Mouse (Mus musculus): Measurements from ENCODE around the gene Ms4a6d. TPM values are rescaled to one million over a fixed set of nuclear protein-coding genes. Genes with fewer than 3 reads are reported as not detected.
"Not testable (repeated sequence)": the region's sequence is repeated elsewhere in the genome, so short reads cannot be mapped to it uniquely, and the experiment has no call there.

Gene Ms4a6d
- polyA plus RNA-seq, 1 experiment from 2014 or later = 3.7 TPM

DNA sequence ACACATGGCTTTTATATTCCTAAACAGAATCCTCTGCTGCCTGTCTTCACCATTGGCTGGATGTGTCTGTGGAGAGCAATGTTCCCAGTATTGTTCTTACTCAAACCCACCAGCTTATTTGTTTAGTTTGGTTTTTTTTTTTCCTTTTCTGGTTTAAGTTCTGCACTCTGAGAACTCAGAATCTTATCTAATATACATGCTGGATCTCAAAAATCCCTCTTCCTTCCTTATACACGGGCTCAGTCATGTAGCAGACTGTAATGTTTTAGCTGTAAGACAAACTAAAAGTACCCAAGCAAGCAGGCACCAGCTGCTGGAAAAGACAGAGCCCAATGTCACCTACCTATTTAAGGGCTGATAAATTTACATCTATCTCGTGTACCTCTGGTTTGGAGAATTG, 10.2 kb upstream of the Ms4a6d start:
- WGBS = 48% methylated on average over 2 of the region's 2 CpGs
- H3K27me3 ChIP-seq = no peaks in the 10 kb centered on the region
- H3K36me3 ChIP-seq = no peaks in the 10 kb centered on the region
- H3K9ac ChIP-seq = no peak overlapping the region
- no peak overlapping the region for H3K4me2 ChIP-seq
- H3K4me3 ChIP-seq = no peak overlapping the region
- ATAC-seq (replicated peaks; ENCODE audit: insufficient number of reproducible peaks, insufficient read depth, low FRiP score, low read depth) = no peak
- no peaks in the 10 kb centered on the region for H3K4me1 ChIP-seq (replicated peaks)
- no peak overlapping the region for H3K27ac ChIP-seq
- no peaks in the 10 kb centered on the region for H3K9me3 ChIP-seq (replicated peaks)

DNA sequence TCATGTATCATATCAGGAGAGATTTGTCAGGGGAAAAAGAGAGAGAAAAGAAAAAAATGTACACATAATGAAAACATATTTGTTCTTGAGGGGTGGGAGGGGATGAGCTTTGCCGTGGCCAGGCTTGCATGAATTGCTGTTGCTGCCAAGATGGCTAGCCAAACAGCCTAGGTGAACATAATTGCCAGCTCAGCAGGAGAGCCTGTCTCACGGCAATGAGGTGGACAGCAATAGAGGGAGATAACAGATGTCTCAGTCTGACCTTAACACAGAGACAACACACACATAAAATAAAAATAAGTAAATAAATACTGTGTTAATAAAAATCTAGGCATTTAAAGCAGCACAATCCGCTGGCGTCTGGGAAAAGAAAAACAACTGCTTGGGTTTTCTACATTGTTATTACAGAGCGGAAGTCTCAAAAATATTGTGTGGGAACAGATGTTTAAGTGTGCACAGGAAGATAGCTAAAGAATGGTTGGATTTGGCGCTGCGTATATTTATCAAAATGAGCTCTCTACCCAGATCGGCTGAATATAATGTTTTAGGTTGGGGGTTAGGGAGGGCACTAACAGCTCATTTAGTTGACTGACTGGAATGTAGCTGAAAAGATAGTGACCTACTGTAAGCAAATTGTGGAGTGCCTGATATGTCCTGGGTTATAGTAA, 9.3 kb upstream of the Ms4a6d start:
- WGBS = 53% methylated on average over 8 of the region's 8 CpGs
- H3K4me1 ChIP-seq (replicated peaks) = no peaks in the 10 kb centered on the region
- no peak for ATAC-seq (replicated peaks; ENCODE audit: insufficient number of reproducible peaks, insufficient read depth, low FRiP score, low read depth)
- H3K4me3 ChIP-seq = no peak overlapping the region
- no peak overlapping the region for H3K9ac ChIP-seq
- no peak overlapping the region for H3K4me2 ChIP-seq
- no peak overlapping the region for H3K27ac ChIP-seq
- no peaks in the 10 kb centered on the region for H3K36me3 ChIP-seq
- no peaks in the 10 kb centered on the region for H3K9me3 ChIP-seq (replicated peaks)
- no peaks in the 10 kb centered on the region for H3K27me3 ChIP-seq

DNA sequence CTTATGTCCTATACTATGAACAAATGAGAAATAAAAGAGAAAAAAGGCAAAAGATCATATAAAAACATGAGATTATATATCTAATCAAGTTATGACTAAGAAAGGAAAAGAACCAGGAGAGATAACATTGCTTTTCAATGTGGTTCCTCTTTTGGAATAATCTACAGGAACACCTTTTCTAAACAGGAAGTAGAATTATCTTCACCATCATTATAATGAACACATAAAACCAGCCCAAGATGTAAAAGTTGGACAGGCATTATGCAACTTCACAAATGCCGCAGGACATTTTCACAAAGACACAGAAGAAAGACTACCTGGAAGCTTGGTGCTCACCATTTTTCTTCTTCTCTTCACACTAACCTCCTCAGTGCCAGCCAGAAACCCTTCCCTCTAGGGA, 8.4 kb upstream of the Ms4a6d start:
- WGBS = 73% methylated on average over 1 of the region's 1 CpGs

DNA sequence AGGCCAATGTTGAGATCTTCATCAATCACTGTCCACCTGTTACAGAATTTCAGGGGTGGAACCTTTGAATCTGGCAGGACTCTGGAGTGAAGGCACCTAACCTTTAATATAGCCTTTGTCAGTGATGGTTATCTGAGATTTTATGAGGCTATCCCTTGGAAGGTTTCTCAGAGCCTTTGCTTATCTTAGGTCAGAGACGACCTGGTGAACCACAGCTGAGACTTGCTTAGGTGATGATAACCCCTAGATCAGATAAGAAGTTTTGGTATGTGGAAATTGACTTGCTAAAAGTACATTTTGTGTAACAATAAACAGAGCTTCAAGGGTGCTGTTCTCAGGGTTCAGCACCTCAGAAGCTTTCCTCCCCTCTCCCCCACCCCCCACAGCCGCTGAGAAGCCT, 7.6 kb upstream of the Ms4a6d start:
- Histone ChIP-seq H3K27me3 (no peaks in the 10 kb centered on the region), H3K4me2 (no peak overlapping the region), H3K27ac (no peak overlapping the region), H3K36me3 (no peaks in the 10 kb centered on the region), H3K9me3 (replicated peaks) (no peaks in the 10 kb centered on the region), H3K4me3 (no peak overlapping the region), H3K9ac (no peak overlapping the region), H3K4me1 (replicated peaks) (no peaks in the 10 kb centered on the region)
- WGBS = 22% methylated on average over 2 of the region's 2 CpGs
- ATAC-seq (replicated peaks; ENCODE audit: insufficient number of reproducible peaks, insufficient read depth, low FRiP score, low read depth) = no peak

More for the DNA sequence above, 8.4 kb upstream of the Ms4a6d start:
- no peak for ATAC-seq (replicated peaks; ENCODE audit: insufficient number of reproducible peaks, insufficient read depth, low FRiP score, low read depth)
- Histone ChIP-seq H3K9ac (no peak overlapping the region), H3K4me2 (no peak overlapping the region), H3K36me3 (no peaks in the 10 kb centered on the region), H3K9me3 (replicated peaks) (no peaks in the 10 kb centered on the region), H3K27ac (no peak overlapping the region), H3K4me1 (replicated peaks) (no peaks in the 10 kb centered on the region), H3K27me3 (no peaks in the 10 kb centered on the region), H3K4me3 (no peak overlapping the region)

DNA sequence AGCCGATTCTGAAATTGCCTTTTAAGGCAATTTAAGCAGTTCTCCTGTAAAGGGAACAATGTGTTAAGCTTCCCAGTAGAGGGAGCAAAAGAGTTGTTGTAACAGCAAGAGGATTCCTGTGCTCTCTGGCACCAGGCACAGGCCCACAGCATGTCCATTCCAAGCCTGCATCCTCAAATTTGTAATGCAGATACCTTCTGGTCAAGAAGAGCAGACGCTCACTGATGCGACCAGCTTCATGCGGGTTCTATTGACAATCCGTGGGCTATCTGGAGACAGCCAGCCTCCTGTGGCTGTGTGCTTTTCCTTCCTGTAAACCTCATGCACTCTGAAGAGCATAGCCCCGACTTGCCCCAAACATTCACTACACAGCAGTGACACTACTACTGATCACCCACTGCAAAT, 6.9 kb upstream of the Ms4a6d start:
- Histone ChIP-seq H3K4me2 (no peak overlapping the region), H3K27ac (no peak overlapping the region), H3K9me3 (replicated peaks) (no peaks in the 10 kb centered on the region), H3K4me3 (no peak overlapping the region), H3K9ac (no peak overlapping the region), H3K36me3 (no peaks in the 10 kb centered on the region), H3K4me1 (replicated peaks) (no peaks in the 10 kb centered on the region), H3K27me3 (no peaks in the 10 kb centered on the region)
- no peak; the same call in 1 of the 2 replicates for ATAC-seq (replicated peaks; ENCODE audit: insufficient number of reproducible peaks, insufficient read depth, low FRiP score, low read depth)
- 18% methylated on average over 6 of the region's 6 CpGs for WGBS

DNA sequence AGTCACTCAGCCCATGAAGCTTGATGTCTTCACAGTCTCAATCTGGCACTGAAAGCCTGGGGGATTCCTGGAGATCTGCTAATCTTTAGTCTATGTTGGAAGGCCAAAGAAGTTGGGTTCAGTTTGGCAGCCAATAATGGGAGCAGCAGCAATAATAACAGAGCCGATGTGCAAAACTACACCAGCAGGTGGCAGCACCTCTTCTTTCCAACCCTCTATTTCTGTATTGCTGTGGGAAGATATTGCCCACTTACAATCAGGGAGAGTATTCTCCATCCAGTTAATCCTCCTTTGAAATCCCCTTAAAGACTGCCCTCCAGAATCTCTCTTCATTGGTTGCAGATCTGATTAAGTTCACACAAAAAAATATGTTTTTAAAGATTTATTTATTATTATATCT, 3.5 kb upstream of the Ms4a6d start:
- no peaks in the 10 kb centered on the region for H3K27me3 ChIP-seq
- H3K36me3 ChIP-seq = no peaks in the 10 kb centered on the region
- 3% methylated on average over 1 of the region's 1 CpGs for WGBS

DNA sequence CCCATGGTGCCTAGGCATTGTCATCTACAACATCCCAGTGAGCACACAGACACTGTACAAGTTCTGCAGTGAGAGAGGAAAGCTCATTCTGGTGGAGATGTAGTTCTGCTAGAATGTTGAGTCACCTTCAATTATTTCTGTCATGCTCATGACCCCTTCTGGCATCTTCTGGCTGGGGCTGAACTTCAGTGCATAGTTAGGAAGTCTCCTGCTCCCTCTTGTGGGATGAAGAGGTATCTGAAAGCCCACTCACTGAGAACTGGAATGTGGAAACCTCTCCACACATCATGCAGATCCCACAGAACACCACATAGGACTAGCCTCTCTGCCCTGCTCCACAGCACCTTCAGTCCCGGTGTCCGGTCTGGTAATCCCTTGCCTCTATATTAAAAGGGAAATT, 2.6 kb downstream of the Ms4a6d start:
- H3K36me3 ChIP-seq = no peaks in the 10 kb centered on the region
- no peaks in the 10 kb centered on the region for H3K4me1 ChIP-seq (replicated peaks)
- ATAC-seq (replicated peaks; ENCODE audit: insufficient number of reproducible peaks, insufficient read depth, low FRiP score, low read depth) = no peak
- no peak overlapping the region for H3K4me2 ChIP-seq
- no peak overlapping the region for H3K27ac ChIP-seq
- no peaks in the 10 kb centered on the region for H3K9me3 ChIP-seq (replicated peaks)
- no peak overlapping the region for H3K4me3 ChIP-seq
- no peaks in the 10 kb centered on the region for H3K27me3 ChIP-seq
- WGBS = 72% methylated on average over 2 of the region's 2 CpGs
- H3K9ac ChIP-seq = no peak overlapping the region

More for the DNA sequence above, 3.5 kb upstream of the Ms4a6d start:
- Histone ChIP-seq H3K27ac (no peak overlapping the region), H3K4me3 (no peak overlapping the region), H3K4me1 (replicated peaks) (no peaks in the 10 kb centered on the region), H3K9me3 (replicated peaks) (no peaks in the 10 kb centered on the region), H3K9ac (no peak overlapping the region), H3K4me2 (no peak overlapping the region)
- no peak for ATAC-seq (replicated peaks; ENCODE audit: insufficient number of reproducible peaks, insufficient read depth, low FRiP score, low read depth)

DNA sequence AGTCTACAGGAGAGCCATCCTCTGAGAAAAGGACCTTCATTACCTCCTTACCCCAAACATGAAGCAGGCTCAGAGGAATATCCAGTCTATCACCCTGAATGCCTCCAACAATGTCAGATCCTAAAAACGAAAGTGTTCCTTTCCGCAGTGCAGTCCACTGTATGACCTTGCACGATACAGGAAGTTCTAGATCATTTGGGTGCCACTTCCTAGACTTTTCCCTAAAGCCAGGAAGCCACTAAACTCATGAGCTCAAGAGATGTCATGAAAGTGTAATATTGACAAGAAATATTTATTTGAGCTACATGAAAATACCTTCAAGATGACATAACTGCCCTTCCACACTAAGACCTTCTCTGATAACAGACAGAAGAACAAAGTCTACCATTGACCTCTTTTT, 3.3 kb downstream of the Ms4a6d start:
- H3K36me3 ChIP-seq = no peaks in the 10 kb centered on the region
- 84% methylated on average over 3 of the region's 3 CpGs for WGBS
- ATAC-seq (replicated peaks; ENCODE audit: insufficient number of reproducible peaks, insufficient read depth, low FRiP score, low read depth) = no peak
- H3K9ac ChIP-seq = no peak overlapping the region
- no peaks in the 10 kb centered on the region for H3K27me3 ChIP-seq
- no peaks in the 10 kb centered on the region for H3K9me3 ChIP-seq (replicated peaks)
- H3K4me3 ChIP-seq = no peak overlapping the region
- H3K4me1 ChIP-seq (replicated peaks) = no peaks in the 10 kb centered on the region
- no peak overlapping the region for H3K27ac ChIP-seq
- no peak overlapping the region for H3K4me2 ChIP-seq

DNA sequence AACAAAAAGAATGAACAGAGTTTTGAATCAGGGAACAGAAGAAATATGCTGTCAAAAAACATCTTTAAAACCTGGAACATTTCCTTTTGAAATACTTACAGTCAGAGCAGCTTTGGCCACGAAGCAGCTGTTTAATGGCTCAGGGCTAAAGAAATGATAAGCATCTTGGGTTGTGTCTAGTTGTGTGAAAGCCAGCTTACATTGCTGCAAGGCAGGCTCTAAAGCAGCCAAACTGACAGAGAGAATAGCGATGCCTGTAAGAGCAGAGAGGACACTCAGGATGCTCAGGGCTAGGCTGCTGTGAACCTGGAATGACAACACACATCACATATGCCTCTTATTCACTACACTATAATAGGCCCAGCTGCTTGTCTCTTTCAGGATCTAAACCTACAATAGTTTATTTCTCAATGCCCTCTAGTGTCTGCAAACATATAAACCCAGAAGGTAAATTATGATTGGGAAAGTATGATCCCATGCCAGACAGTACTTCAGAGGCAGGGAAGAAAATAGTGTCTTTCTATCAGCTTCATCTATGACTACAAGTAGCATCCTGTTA, 14.7 kb downstream of the Ms4a6d start:
- no peak overlapping the region for H3K4me2 ChIP-seq
- 50% methylated on average over 2 of the region's 2 CpGs for WGBS
- no peak for ATAC-seq (replicated peaks; ENCODE audit: insufficient number of reproducible peaks, insufficient read depth, low FRiP score, low read depth)
- no peak overlapping the region for H3K4me3 ChIP-seq
- no peak overlapping the region for H3K9ac ChIP-seq
- H3K4me1 ChIP-seq (replicated peaks) = no peaks in the 10 kb centered on the region
- H3K9me3 ChIP-seq (replicated peaks) = no peaks in the 10 kb centered on the region
- no peaks in the 10 kb centered on the region for H3K27me3 ChIP-seq
- H3K27ac ChIP-seq = no peak overlapping the region
- no peaks in the 10 kb centered on the region for H3K36me3 ChIP-seq

DNA sequence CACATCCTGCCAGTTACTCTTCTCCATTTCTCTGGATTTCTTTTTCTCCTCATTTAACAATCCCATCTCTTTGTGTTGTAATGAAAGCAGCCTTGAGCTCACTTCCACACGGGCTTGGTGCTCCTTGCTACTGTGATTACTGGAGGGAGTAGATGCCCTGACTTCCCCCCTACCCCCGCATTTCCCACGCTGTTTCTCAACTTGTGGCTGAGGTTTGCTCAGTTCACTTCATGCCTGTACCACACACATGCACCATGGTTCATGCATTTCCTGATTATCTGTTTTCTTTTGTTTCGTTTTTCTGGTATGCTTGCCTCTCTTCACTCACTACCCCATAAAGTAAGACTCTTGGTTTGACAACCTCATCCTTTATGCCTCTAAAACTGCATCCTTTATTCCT, 15.4 kb downstream of the Ms4a6d start:
- no peaks in the 10 kb centered on the region for H3K36me3 ChIP-seq
- H3K4me1 ChIP-seq (replicated peaks) = no peaks in the 10 kb centered on the region
- WGBS = 55% methylated on average over 4 of the region's 4 CpGs

DNA sequence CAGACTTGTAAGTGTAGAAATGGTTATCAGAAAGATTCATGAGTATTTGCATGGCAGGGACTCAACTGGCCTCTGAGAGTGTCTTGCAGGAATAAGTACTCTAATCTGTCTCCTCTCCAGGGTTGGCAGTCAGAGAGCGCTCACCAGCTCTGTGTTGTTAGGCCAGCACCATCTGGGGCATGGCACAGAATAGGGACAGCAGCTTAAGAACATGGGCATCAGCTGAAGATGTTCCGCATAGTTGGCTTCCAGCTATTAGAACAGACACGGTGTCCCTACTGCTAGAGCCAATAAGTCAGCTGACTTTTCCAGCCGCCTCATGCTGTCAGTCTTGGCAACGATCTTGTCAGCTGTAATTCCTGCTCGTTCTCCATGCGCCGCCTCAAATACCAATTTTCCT, 29.7 kb downstream of the Ms4a6d start:
- Histone ChIP-seq H3K4me2 (no peak overlapping the region), H3K36me3 (no peaks in the 10 kb centered on the region), H3K27me3 (no peaks in the 10 kb centered on the region), H3K4me1 (replicated peaks) (no peaks in the 10 kb centered on the region), H3K27ac (no peak overlapping the region), H3K9me3 (replicated peaks) (no peaks in the 10 kb centered on the region), H3K4me3 (no peak overlapping the region), H3K9ac (no peak overlapping the region)
- no peak for ATAC-seq (replicated peaks; ENCODE audit: insufficient number of reproducible peaks, insufficient read depth, low FRiP score, low read depth)
- 80% methylated on average over 8 of the region's 8 CpGs for WGBS

More for the DNA sequence above, 15.4 kb downstream of the Ms4a6d start:
- Histone ChIP-seq H3K27me3 (no peaks in the 10 kb centered on the region), H3K9me3 (replicated peaks) (no peaks in the 10 kb centered on the region), H3K27ac (no peak overlapping the region), H3K9ac (no peak overlapping the region), H3K4me3 (no peak overlapping the region), H3K4me2 (no peak overlapping the region)
- ATAC-seq (replicated peaks; ENCODE audit: insufficient number of reproducible peaks, insufficient read depth, low FRiP score, low read depth) = no peak

DNA sequence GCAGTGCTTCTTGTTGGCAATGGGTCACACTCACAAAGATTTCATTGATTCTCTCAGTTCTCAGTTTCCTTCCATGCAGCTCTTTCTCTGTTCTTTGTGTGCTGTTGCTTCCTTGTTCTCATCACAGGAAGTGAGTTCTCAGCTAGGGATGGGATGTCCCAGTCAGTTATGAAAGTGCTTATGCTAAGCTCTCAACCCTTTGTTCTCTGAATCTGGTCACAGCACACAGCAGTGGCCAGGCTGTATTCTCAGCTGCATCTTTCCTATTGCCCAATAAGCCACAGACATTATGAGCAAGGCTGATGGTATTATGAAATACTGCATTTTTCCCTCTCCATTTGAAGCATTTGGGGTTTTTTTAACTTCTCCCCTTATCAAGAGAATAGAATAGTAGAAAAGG, 45.1 kb downstream of the Ms4a6d start:
- not testable (repeated sequence) for H3K4me2 ChIP-seq; H3K36me3 ChIP-seq; H3K4me1 ChIP-seq (replicated peaks); ATAC-seq (replicated peaks; ENCODE audit: insufficient number of reproducible peaks, insufficient read depth, low FRiP score, low read depth); H3K9ac ChIP-seq; H3K4me3 ChIP-seq; H3K27ac ChIP-seq; H3K27me3 ChIP-seq; H3K9me3 ChIP-seq (replicated peaks)

All from heart, embryonic 15.5 days (tissue).